Mouse (Mus musculus): ENCODE measurements around the gene Lif. TPM values are rescaled to one million over a fixed set of nuclear protein-coding genes. Genes with fewer than 3 reads are reported as not detected.

Gene Lif
- total and polyA plus RNA-seq, 2 experiments: 0.02 TPM; not detected in 1

GRCm38 (mm10) chr11:4281852-4282251 is 24.5 kb downstream of the Lif start:
- Histone ChIP-seq H3K9ac (ENCODE audit: low read depth, low read length) (no peak overlapping the region), H3K27ac (replicated peaks; ENCODE audit: insufficient read depth, low read depth, low read length) (no peak overlapping the region), H3K4me3 (ENCODE audit: insufficient read depth, low read depth, low read length) (no peak overlapping the region), H3K4me1 (ENCODE audit: control insufficient read depth, insufficient read depth, low read length) (no peaks in the 10 kb centered on the region), H3K36me3 (ENCODE audit: control insufficient read depth, insufficient read depth, low read length) (no peaks in the 10 kb centered on the region), H3K79me2 (ENCODE audit: control insufficient read depth, insufficient read depth, low read length) (no peaks in the 10 kb centered on the region), H3K27me3 (ENCODE audit: control insufficient read depth, insufficient read depth, low read length) (no peaks in the 10 kb centered on the region)
- DNase-seq (ENCODE audit: extremely low read depth, low read depth, low spot score): no peak
- 91% methylated on average over 6 of the region's 6 CpGs for WGBS
- no peak for TF ChIP-seq POLR2A (IDR thresholded peaks at IDR 0.05; ENCODE audit: extremely low read depth, insufficient read depth, low read length)
- TF ChIP-seq CTCF (IDR thresholded peaks at IDR 0.05; ENCODE audit: low read depth, low read length): no peak

- H3K4me3 ChIP-seq (ENCODE audit: insufficient read depth, low read depth, low read length): no peak overlapping the region
- no peaks in the 10 kb centered on the region for H3K79me2 ChIP-seq (ENCODE audit: control insufficient read depth, insufficient read depth, low read length)
- H3K9ac ChIP-seq (ENCODE audit: low read depth, low read length): no peak overlapping the region
- H3K27ac ChIP-seq (replicated peaks; ENCODE audit: insufficient read depth, low read depth, low read length): no peak overlapping the region
- TF ChIP-seq CTCF (IDR thresholded peaks at IDR 0.05; ENCODE audit: low read depth, low read length) (no peak), POLR2A (IDR thresholded peaks at IDR 0.05; ENCODE audit: extremely low read depth, insufficient read depth, low read length) (no peak)
- no peaks in the 10 kb centered on the region for H3K27me3 ChIP-seq (ENCODE audit: control insufficient read depth, insufficient read depth, low read length)
- peak; percentile 14 for DNase-seq (ENCODE audit: extremely low read depth, low read depth, low spot score)
- H3K4me1 ChIP-seq (ENCODE audit: control insufficient read depth, insufficient read depth, low read length): no peaks in the 10 kb centered on the region
- H3K36me3 ChIP-seq (ENCODE audit: control insufficient read depth, insufficient read depth, low read length): no peaks in the 10 kb centered on the region
- WGBS: 38% methylated on average over 4 of the region's 4 CpGs
Measured at GRCm38 (mm10) chr11:4283627-4284026, 26.3 kb downstream of the Lif start.

DNA sequence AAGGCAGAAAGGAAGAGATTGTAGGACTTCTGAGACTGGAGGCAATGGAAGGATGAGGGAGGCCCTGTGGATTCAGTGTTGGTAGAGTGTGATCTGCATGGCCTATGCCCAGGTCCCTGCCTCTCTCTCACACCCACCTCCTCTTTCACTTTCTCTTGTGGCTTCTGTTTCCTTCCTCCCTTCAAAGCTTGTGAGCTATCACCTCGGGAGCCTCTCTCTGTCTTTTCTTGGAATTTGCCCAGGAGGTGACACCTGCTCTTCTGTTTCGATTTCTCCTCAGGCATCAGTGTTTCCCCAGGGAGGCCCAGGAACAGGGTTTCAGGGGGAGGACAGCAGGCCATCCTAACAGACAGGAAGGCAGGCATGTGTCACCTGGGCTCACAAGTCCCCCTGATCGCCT is 31.9 kb downstream of the Lif start:
- no peak overlapping the region for H3K9ac ChIP-seq (ENCODE audit: low read depth, low read length)
- no peak overlapping the region for H3K4me3 ChIP-seq (ENCODE audit: insufficient read depth, low read depth, low read length)
- no peak for DNase-seq (ENCODE audit: extremely low read depth, low read depth, low spot score)
- H3K27ac ChIP-seq (replicated peaks; ENCODE audit: insufficient read depth, low read depth, low read length): no peak overlapping the region
- no peaks in the 10 kb centered on the region for H3K27me3 ChIP-seq (ENCODE audit: control insufficient read depth, insufficient read depth, low read length)
- WGBS: 80% methylated on average over 3 of the region's 3 CpGs
- H3K36me3 ChIP-seq (ENCODE audit: control insufficient read depth, insufficient read depth, low read length): no peaks in the 10 kb centered on the region
- peaks cover under 1% of the 10 kb centered on the region; the same call in 1 of the 2 replicates for H3K4me1 ChIP-seq (ENCODE audit: control insufficient read depth, insufficient read depth, low read length)
- no peak for TF ChIP-seq POLR2A (IDR thresholded peaks at IDR 0.05; ENCODE audit: extremely low read depth, insufficient read depth, low read length)
- TF ChIP-seq CTCF (IDR thresholded peaks at IDR 0.05; ENCODE audit: low read depth, low read length): no peak
- H3K79me2 ChIP-seq (ENCODE audit: control insufficient read depth, insufficient read depth, low read length): no peaks in the 10 kb centered on the region

- Histone ChIP-seq H3K27ac (replicated peaks; ENCODE audit: insufficient read depth, low read depth, low read length) (no peak overlapping the region), H3K4me1 (ENCODE audit: control insufficient read depth, insufficient read depth, low read length) (peaks cover 3% of the 10 kb centered on the region; the same call in 1 of the 2 replicates), H3K36me3 (ENCODE audit: control insufficient read depth, insufficient read depth, low read length) (no peaks in the 10 kb centered on the region), H3K79me2 (ENCODE audit: control insufficient read depth, insufficient read depth, low read length) (no peaks in the 10 kb centered on the region), H3K4me3 (ENCODE audit: insufficient read depth, low read depth, low read length) (no peak overlapping the region), H3K9ac (ENCODE audit: low read depth, low read length) (no peak overlapping the region), H3K27me3 (ENCODE audit: control insufficient read depth, insufficient read depth, low read length) (no peaks in the 10 kb centered on the region)
- no peak for TF ChIP-seq POLR2A (IDR thresholded peaks at IDR 0.05; ENCODE audit: extremely low read depth, insufficient read depth, low read length)
- no peak for TF ChIP-seq CTCF (IDR thresholded peaks at IDR 0.05; ENCODE audit: low read depth, low read length)
- 88% methylated on average over 6 of the region's 6 CpGs for WGBS
- no peak for DNase-seq (ENCODE audit: extremely low read depth, low read depth, low spot score)
Measured at GRCm38 (mm10) chr11:4291639-4292038, 34.3 kb downstream of the Lif start.

- 62% methylated on average over 8 of the region's 8 CpGs for WGBS
- no peaks in the 10 kb centered on the region for H3K27me3 ChIP-seq (ENCODE audit: control insufficient read depth, insufficient read depth, low read length)
- no peaks in the 10 kb centered on the region for H3K79me2 ChIP-seq (ENCODE audit: control insufficient read depth, insufficient read depth, low read length)
- no peak overlapping the region for H3K4me3 ChIP-seq (ENCODE audit: insufficient read depth, low read depth, low read length)
- no peak for DNase-seq (ENCODE audit: extremely low read depth, low read depth, low spot score)
- H3K27ac ChIP-seq (replicated peaks; ENCODE audit: insufficient read depth, low read depth, low read length): no peak overlapping the region
- peaks cover 3% of the 10 kb centered on the region; the same call in 1 of the 2 replicates for H3K4me1 ChIP-seq (ENCODE audit: control insufficient read depth, insufficient read depth, low read length)
- H3K9ac ChIP-seq (ENCODE audit: low read depth, low read length): no peak overlapping the region
- TF ChIP-seq POLR2A (IDR thresholded peaks at IDR 0.05; ENCODE audit: extremely low read depth, insufficient read depth, low read length) (no peak), CTCF (IDR thresholded peaks at IDR 0.05; ENCODE audit: low read depth, low read length) (no peak)
- no peaks in the 10 kb centered on the region for H3K36me3 ChIP-seq (ENCODE audit: control insufficient read depth, insufficient read depth, low read length)
Measured at GRCm38 (mm10) chr11:4292224-4292887, 35.0 kb downstream of the Lif start.

- Histone ChIP-seq H3K9ac (ENCODE audit: low read depth, low read length) (no peak overlapping the region), H3K27me3 (ENCODE audit: control insufficient read depth, insufficient read depth, low read length) (no peaks in the 10 kb centered on the region), H3K4me1 (ENCODE audit: control insufficient read depth, insufficient read depth, low read length) (peaks cover 3% of the 10 kb centered on the region; the same call in 1 of the 2 replicates), H3K36me3 (ENCODE audit: control insufficient read depth, insufficient read depth, low read length) (no peaks in the 10 kb centered on the region), H3K4me3 (ENCODE audit: insufficient read depth, low read depth, low read length) (no peak overlapping the region), H3K27ac (replicated peaks; ENCODE audit: insufficient read depth, low read depth, low read length) (no peak overlapping the region), H3K79me2 (ENCODE audit: control insufficient read depth, insufficient read depth, low read length) (no peaks in the 10 kb centered on the region)
- WGBS: 86% methylated on average over 6 of the region's 6 CpGs
- TF ChIP-seq POLR2A (IDR thresholded peaks at IDR 0.05; ENCODE audit: extremely low read depth, insufficient read depth, low read length) (no peak), CTCF (IDR thresholded peaks at IDR 0.05; ENCODE audit: low read depth, low read length) (no peak)
- no peak for DNase-seq (ENCODE audit: extremely low read depth, low read depth, low spot score)
Measured at GRCm38 (mm10) chr11:4292888-4293247, 35.5 kb downstream of the Lif start.

Data from liver, adult 2 months (tissue).